Mouse (Mus musculus): ENCODE measurements around the gene Gucy2c. TPM values are rescaled to one million over a fixed set of nuclear protein-coding genes. Genes with fewer than 3 reads are reported as not detected.

Gene Gucy2c
- total RNA-seq, 2 experiments from 2014 or later, result not detected

DNA sequence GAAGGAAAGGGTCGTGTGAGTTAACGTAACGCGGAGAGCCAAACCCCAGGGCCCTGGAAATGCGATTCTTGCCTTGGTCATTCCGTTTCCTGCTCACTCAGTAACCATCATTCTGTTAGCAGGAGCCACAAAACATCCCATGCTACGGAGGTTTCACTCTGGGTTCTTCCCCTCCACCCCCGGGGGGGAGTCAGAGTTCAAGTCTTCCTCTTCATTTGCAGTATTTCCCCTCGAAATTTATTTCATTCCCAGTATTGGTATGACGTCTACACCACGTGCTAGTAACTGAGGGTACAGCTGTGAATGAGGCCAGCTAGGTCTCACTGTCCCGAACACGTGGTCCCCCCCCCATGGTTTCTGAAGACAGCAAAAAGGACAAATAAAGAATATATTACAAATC lies 28.1 kb upstream of the Gucy2c start:
- no peak overlapping the region for H3K27ac ChIP-seq
- DNase-seq, result no peak
- H3K4me3 ChIP-seq, result peak overlapping the region; percentile 93
- no peak for TF ChIP-seq CTCF (IDR thresholded peaks at IDR 0.05)
- intact Hi-C loops (cut with DNase I), result loop anchor here (10.0 kb wide), 1 partner anchor 265 kb away; no protein-coding TSS in a partner anchor

DNA sequence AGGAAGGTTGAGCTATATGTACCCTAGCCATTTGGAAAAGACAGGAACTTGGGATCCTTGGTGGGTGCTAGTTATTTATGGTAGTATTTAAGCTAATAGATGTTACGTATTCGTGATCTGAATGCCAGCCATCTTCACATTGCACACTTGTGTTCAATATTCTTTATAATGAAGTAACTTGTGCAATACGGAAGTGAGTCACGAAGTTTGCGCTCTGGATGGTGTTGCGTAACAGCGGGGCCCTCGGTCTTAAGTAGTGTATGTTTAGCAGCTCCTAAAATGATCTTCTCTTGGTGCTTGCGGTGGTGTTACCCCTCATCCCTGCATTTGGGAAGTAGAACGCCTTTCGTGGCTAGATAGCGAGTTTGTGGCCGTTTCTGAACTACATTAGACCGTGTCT lies 27.5 kb upstream of the Gucy2c start:
- no peak for TF ChIP-seq CTCF (IDR thresholded peaks at IDR 0.05)
- H3K4me3 ChIP-seq, result peak overlapping the region; percentile 93
- intact Hi-C loops (cut with DNase I), result loop anchor here (10.0 kb wide), 1 partner anchor 264 kb away; no protein-coding TSS in a partner anchor
- peak; percentile 52 for DNase-seq
- peak overlapping the region; percentile 90 for H3K27ac ChIP-seq

DNA sequence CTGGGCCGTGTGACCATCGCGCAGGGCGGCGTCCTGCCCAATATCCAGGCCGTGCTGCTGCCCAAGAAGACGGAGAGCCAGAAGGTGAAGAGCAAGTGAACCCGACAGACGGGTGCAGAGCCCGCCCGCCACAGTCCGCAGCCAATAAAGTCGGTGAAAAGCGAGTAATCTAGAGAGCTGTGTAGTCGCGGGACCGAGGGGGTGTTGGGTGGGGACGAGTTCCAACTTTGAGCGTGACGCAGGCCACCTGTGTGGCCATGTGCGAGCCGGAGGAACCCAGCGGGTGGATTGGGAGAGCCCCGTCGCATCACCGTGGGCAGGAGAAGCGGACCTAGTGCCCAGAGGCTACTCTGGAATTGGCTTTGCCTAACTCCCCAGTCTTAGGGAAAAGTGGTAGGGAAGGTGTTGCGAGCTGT lies 27.1 kb upstream of the Gucy2c start:
- intact Hi-C loops (cut with DNase I), result loop anchor here (10.0 kb wide), 1 partner anchor 264 kb away; no protein-coding TSS in a partner anchor
- H3K27ac ChIP-seq, result peak overlapping the region; percentile 90
- no peak for DNase-seq
- no peak for TF ChIP-seq CTCF (IDR thresholded peaks at IDR 0.05)
- peak overlapping the region; percentile 93 for H3K4me3 ChIP-seq

DNA sequence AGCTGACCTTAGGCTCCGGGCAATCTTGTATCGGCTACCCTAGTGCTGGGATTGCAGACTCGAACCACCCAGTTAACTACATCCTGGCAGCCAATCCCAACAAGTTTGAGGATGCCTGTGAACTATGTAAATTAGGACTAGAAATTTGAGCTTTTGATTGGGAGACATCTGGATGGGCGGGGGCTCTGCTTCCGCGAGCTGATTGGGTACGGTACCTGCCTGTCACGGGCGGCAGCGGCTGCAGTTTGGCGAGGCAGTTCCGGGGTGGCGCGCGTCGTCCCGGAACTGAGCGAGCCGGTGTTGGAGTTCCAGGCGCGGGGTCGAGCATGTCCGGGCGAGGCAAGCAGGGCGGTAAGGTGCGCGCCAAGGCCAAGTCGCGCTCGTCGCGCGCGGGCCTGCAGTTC lies 26.5 kb upstream of the Gucy2c start, which contains the start of gene H2afj:
TSS of gene H2afj (plus strand) at position 231 of the 404 bp plus-strand sequence.
- DNase-seq, result peak; percentile 99
- Histone ChIP-seq H3K4me3 (peak within 1 kb of the TSS; percentile 93), H3K27ac (peak within 1 kb of the TSS; percentile 90)
- intact Hi-C loops (cut with DNase I), result loop anchor here (10.0 kb wide), 1 partner anchor 263 kb away; no protein-coding TSS in a partner anchor
- TF ChIP-seq CTCF (IDR thresholded peaks at IDR 0.05), result no peak

DNA sequence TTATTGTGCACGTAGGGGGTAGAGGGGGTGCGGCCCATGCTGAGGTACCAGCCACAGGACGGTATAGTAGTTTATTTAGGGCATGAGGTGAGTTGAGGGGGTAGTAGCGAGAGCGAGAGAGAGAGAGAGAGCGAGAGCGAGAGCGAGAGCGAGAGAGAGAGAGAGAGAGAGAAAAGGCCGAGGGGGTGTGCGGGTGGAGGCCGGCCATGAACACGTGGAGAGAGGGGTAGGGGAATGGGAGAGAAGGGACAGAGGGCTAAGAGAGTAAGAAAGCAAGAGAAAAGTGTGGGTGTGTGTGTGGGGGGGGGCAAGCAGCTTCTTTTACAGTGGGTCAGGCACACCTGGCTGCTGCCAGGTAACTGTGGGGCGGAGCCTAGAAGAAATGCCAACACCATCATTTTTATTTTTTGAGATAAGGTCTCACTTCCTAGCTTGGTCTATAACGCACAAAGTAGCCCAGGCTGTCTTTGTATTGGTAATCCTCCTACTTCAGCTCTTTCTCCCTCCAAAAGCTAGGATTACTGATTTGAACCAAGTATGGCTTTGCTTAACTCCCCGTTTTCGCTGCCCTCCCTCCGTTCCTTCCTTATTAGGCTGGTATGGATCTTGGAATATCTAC lies 25.9 kb upstream of the Gucy2c start:
- Histone ChIP-seq H3K27ac (peak overlapping the region; percentile 90), H3K4me3 (peak overlapping the region; percentile 93)
- no peak for TF ChIP-seq CTCF (IDR thresholded peaks at IDR 0.05)
- intact Hi-C loops (cut with DNase I), result loop anchor here (10.0 kb wide), 1 partner anchor 263 kb away; no protein-coding TSS in a partner anchor
- no peak for DNase-seq

DNA sequence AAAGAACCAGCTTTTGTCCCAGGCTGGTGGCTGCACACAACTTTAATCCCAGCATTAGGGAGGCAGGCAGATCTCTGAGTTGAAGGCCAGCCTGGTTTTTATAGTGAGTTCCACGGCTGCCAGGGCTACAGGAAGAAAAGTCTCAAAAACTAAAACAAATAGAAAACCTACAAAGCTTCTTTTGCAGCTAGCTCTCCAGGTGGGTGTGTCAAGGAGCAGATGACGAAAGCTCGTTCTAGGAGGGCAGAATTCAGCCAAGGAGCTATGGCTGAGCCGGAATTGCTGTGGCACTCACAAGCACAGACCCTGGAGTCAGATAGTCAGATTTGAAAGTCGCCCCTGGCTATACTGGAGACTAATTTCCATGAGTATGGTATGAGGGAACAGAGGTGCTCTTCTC lies 25.3 kb upstream of the Gucy2c start:
- intact Hi-C loops (cut with DNase I), result loop anchor here (10.0 kb wide), 1 partner anchor 262 kb away; no protein-coding TSS in a partner anchor

DNA sequence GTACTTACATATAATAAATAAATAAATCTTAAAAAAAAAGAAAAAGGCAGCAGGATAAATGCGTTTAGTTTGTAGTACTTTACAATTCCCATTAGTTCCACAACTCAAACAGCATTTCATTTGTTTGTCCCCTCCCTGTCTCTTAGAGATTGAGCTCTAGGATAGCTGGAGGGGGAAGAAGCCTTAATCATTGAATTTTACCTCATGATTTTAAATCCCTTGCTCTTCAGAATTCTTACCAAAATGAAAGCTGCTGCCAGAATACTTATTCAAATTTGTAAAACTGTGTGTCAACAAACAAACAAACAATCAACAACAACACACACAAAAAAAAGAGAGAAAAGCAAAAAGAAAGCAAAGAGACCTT lies 23.8 kb upstream of the Gucy2c start:
- TF ChIP-seq CTCF (IDR thresholded peaks at IDR 0.05), result no peak
- no peak for DNase-seq
- intact Hi-C loops (cut with DNase I), result loop anchor here (10.0 kb wide), 1 partner anchor 261 kb away; no protein-coding TSS in a partner anchor
- Histone ChIP-seq H3K4me3 (no peak overlapping the region), H3K27ac (peak overlapping the region; percentile 98)

More for the DNA sequence above, 25.3 kb upstream of the Gucy2c start:
- Histone ChIP-seq H3K4me3 (no peak overlapping the region), H3K27ac (no peak overlapping the region)
- no peak for DNase-seq
- TF ChIP-seq CTCF (IDR thresholded peaks at IDR 0.05), result no peak

DNA sequence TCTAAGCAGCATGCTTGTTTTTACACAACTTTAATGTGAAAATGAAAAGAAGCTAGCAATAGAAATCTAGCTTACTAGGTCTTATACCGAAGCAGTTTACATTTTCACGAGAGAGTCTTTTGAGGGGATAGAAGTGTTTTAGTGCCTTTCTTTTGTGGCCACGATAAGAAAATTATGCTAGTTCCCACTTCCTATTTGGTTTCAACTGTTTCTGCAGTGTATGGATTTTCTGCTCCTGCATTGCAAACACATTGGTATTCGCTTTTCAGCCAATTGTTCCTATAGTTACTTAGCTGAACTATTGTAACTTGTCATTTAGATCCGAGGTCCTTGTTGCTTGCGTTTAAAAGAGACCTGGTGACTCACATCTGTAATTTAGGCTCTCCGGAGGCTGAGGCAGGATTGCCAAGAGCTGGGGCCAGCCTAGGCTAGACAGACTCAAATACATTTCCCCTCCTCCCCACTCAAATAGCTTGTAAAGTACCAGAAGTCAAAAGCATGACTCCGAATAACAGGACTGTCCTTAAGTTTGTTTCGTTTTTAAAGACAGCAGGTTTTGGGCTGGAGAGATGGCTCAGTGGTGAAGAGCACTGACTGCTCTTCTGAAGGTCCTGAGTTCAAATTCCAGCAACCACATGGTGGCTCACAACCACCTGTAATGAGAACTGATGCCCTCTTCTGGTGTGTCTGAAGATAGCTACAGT lies 23.3 kb upstream of the Gucy2c start:
- intact Hi-C loops (cut with DNase I), result loop anchor here (1.0 to 10.0 kb wide), 2 partner anchors 22 to 260 kb away; partner anchors contain the start of gene BC049715
- no peak for TF ChIP-seq CTCF (IDR thresholded peaks at IDR 0.05)

DNA sequence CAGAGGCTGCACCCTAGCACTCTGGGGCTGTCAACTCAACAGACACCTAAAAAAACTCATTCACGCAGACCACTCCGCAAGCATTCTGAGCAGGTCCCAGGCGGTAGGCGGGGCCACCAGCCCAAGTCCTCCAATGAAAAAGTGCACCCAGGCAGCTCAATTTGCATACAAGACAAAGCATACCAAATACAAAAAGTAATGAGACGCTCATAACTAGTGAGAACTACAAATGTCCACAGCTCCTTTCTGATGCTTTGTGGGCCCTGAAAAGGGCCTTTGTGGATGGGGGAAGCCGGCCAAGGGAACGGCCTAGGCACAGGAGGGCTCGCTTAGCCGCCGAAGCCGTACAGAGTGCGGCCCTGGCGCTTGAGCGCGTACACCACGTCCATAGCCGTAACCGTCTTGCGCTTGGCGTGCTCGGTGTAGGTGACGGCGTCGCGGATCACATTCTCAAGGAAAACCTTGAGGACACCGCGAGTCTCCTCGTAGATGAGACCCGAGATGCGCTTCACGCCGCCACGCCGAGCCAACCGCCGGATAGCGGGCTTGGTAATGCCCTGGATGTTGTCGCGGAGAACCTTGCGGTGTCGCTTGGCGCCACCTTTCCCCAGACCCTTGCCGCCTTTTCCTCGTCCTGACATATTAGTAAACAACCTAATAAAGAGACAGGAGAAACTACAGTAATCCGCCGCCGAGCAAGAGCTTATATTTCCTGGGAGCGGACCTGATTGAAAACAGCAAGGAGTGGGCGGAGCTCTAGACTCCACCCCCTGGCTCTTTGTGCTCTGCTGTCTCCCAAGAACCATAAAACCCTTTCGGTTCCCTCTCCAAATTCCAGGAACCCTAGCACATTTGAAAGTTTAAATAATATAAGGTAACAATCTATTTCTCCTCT lies 22.4 kb upstream of the Gucy2c start, which contains the start of gene Hist4h4:
TSS of gene Hist4h4 (minus strand) at position 677 of the 895 bp plus-strand sequence.
- intact Hi-C loops (cut with DNase I), result loop anchor here (1.0 to 10.0 kb wide), 2 partner anchors 23 to 259 kb away; partner anchors contain the start of gene BC049715
- peak within 1 kb of the TSS; percentile 98 for H3K27ac ChIP-seq
- TF ChIP-seq CTCF (IDR thresholded peaks at IDR 0.05), result no peak
- peak; percentile 94 for DNase-seq
- H3K4me3 ChIP-seq, result peak within 1 kb of the TSS; percentile 74

More for the DNA sequence above, 23.3 kb upstream of the Gucy2c start:
- no peak for DNase-seq
- peak overlapping the region; percentile 98 for H3K27ac ChIP-seq
- peak overlapping the region; percentile 74 for H3K4me3 ChIP-seq

DNA sequence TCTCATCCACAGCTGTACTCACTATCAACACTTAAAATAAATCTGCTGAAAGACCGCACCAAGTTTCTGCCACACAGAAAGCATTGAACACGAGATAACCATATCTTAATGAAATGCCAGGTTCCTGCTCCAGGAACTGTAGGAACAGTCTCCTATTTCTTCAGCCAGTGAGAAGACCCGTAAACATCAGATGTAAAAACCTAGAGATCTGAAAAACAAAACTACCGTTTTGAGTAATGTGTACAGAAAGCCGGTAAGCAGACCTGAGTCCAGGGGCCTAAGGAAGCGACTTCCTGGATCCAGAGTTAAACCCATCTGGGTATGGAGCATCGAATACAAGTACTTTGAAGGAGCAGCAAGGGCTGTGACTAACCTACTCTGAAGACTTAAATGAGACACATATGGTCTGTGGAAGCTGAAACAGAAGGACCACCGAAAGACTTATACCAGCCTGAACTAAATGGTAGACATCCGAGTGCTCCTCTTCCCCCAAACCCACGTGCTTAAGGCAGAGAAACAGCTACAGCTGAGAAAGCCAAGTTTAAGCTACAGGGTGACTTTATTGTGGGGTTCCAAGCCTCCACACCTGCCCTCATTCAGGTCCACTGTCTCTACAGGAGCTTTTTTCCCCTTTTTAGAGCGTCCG lies 21.7 kb upstream of the Gucy2c start:
- no peak for DNase-seq
- Histone ChIP-seq H3K4me3 (peak overlapping the region; percentile 74), H3K27ac (peak overlapping the region; percentile 98)
- TF ChIP-seq CTCF (IDR thresholded peaks at IDR 0.05), result no peak
- intact Hi-C loops (cut with DNase I), result loop anchor here (10.0 kb wide), 1 partner anchor 258 kb away; no protein-coding TSS in a partner anchor

DNA sequence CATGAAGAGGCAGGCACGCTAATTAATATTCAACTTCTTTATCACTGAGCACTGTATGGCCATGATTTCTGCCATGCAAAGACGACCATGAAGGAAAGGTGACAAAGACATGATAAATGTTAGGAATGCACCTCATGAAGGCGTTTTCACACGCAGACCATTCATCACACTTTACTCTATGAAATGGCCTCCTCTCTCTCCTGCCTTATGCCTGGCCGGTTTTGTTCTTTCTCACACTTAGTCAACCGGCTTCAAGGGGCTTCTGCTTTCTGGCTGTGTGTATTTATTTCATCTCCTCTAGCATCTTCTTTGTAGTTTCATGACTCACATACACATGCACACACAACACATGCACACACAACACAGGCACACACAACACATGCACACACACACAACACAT lies 19.7 kb upstream of the Gucy2c start:
- Histone ChIP-seq H3K4me3 (no peak overlapping the region), H3K27ac (no peak overlapping the region)
- no peak for DNase-seq
- intact Hi-C loops (cut with DNase I), result loop anchor here (10.0 kb wide), 1 partner anchor 256 kb away; no protein-coding TSS in a partner anchor
- no peak for TF ChIP-seq CTCF (IDR thresholded peaks at IDR 0.05)
